Mouse (Mus musculus): ENCODE measurements around the gene Rad54l2. TPM values are rescaled to one million over a fixed set of nuclear protein-coding genes. Genes with fewer than 3 reads are reported as not detected.

The Rad54l2 gene
- 3.8 TPM for polyA plus RNA-seq (2017; shearing (Covaris generic))

DNA sequence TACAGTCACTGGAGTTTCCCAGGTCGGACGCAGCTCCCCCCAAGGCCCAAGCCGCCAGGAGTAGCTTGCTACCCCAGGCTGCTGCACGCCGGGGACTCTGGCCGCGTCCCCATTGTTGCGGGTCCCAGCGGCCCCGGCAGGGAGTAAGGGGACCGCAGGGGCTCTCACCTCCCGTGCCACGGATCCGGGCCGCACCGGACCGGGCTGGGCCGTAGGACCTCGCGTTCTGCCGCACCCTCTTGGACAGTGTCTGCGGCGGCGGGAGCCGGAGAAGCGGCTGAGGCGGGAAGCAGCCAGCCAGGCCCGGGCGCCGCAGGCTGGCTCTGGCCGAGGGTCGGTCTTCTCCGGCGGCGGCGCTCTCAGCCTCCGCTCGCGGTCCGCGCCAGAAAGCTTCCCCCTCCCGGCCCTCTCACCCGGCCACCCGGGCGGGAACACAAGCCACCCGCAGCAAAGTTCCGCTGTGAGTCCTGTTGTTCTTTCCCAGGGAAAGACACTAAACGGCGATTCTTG, at the start of gene Rad54l2:
Rad54l2 (minus strand) TSS at position 383 of the 510 bp plus-strand sequence.

DNA sequence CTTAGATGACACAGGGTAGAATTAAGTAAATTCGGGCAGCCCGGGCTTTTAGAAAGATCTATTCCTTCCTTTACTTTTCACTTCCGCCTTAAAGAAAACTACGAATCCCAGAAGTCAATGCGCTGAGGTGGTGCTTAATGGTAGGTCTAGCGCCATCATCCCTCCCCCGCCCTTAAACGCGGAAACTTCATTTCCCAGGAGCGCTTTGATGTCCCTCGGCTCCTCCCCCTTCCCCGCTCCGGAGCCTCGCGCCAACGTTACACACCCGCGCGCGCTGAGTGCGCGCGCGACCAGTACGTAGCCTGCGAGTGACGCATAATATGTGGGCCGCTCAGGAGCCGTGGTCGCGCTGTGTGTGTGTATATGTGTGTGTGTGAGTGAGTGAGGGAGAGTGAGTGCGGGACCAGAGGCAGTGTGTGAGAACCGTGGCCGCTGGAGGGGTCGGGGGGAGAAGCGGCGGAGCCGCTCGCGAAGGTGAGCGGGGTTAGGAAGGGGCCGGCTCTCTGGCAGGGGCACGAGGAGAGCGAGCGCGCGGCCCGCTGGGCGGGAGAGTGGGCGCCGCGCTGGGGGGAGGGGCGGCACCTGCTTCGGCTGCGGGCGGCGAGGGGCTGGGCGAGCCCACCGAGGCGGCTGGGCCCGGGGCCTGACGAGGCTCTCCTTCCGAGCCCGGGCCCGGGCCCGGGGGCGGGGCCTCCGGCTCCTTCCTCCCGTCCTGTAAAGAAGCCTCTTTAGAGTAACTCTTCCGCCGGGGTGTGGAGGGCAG, 32.8 kb upstream of the Rad54l2 start, which contains the start of gene Dcaf1:
Dcaf1 (plus strand) TSS at position 257 of the 763 bp plus-strand sequence.

DNA sequence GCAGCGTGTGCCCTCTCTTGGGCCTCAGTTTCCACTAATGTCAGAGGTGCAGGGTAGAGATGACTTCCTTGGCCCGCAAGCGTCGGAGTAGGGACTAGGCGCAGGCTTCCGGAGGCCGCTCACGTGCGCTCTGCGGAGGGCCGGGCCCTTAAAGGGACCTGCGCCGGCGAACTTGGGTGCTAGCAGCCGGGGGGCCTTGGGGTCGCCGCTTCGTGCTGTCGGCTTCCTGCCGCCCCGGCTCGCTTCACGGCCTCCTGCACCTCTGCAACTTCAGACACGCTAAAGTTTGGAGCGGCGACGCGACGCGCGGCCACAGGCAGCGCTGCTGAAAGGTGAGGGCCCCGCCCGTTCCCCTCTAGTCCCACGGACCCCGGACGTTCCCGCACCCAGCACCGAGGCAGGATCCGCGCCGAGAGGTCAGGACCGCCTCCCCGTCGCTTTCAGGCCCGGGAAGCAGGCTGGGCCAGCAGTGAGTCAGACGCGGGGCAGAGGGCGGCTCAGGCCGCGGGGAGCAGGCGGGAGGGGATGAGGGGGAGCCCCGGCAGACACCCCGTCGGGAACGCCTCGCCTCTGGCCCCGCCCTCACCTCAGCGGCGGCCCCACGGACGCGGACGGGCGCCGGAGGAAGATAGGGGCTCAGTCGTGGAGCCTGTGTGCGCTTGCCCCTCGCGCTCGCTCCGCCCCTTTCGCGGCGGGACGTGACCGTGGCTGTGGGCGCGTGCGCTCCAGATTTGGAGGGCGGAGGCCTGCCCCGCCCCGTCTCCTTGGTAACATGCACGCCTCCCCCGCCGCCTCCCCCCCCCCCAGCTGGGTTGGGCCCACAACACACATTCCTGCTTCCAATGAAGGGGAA, 103.5 kb downstream of the Rad54l2 start, which contains the start of gene Tex264:
Tex264 (minus strand) TSS at position 679 of the 853 bp plus-strand sequence.

DNA sequence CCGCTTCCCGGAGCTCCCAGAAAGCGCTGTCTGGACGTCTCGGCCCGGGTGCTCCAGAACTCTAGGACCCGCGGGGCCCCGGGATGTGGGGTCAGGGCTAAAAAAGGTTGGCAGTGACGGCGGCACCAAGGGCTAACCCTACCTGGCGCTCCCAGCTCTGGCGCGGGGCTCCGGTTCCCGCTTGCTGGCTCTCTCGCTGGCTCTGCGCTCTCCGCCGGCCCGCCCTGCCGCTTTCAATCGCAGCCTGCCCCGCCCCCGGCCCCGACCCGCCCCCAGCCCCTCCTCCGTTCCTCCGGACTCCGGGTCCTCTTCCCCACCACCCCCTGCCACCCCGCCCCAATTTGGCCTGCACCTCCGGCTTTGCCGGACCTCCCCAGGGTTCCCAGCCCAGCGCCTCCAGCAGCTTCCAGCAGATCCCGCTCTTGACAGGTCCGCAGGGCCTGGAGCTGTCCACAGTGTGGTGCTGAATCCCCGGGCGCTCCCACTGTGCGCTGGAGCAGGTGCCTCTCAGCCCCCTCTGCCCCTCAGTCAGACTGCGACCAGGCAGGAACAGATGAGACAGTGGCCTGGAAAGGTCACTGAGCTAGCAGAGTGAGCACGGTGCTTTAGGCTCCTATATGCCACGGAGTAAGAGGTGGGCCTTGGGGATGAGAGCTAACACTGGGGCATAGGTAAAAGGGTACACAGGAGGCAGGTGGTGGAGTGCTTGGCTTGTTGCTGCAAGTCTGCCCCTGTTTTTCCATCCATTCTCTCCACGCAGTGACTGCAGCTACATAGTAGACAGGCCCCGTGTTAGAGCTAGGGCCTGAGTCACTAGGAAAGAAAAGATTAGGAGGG, 132.9 kb downstream of the Rad54l2 start, which contains the start of gene Grm2:
Grm2 (minus strand) TSS at position 199 of the 837 bp plus-strand sequence.

Other genes with a start within 250 kb of the Rad54l2 start
- gene Iqcf3, start 227.6 kb downstream of the Rad54l2 start, polyA plus RNA-seq (2017; shearing (Covaris generic)) = not detected
- not detected for gene Iqcf4, start 218.2 kb downstream of the Rad54l2 start, polyA plus RNA-seq (2017; shearing (Covaris generic))
- gene Iqcf6, start 162.6 kb downstream of the Rad54l2 start, polyA plus RNA-seq (2017; shearing (Covaris generic)) = not detected
- gene Grm2, start 133.1 kb downstream of the Rad54l2 start, polyA plus RNA-seq (2017; shearing (Covaris generic)) = not detected
- 76.0 TPM for gene Tex264, start 103.3 kb downstream of the Rad54l2 start, polyA plus RNA-seq (2017; shearing (Covaris generic))
- gene Dcaf1, start 32.7 kb upstream of the Rad54l2 start, polyA plus RNA-seq (2017; shearing (Covaris generic)) = 59.9 TPM
- 1.6 TPM for gene Rbm15b, start 98.2 kb upstream of the Rad54l2 start, polyA plus RNA-seq (2017; shearing (Covaris generic))
- gene Manf, start 102.8 kb upstream of the Rad54l2 start, polyA plus RNA-seq (2017; shearing (Covaris generic)) = 119 TPM